Mouse (Mus musculus): ENCODE data around the gene Tgm4. TPM values are rescaled to one million over a fixed set of nuclear protein-coding genes. Genes with fewer than 3 reads are reported as not detected.

Gene Tgm4
- polyA plus RNA-seq, 1 experiment: 0.05 TPM

- no peak for DNase-seq (ENCODE audit: low read depth, low spot score)
Measured at GRCm38 (mm10) chr9:123103425-123103824, 68.9 kb downstream of the Tgm4 start.

GRCm38 (mm10) chr9:123104362-123104761 is 69.8 kb downstream of the Tgm4 start:
- DNase-seq (ENCODE audit: low read depth, low spot score): no peak

GRCm38 (mm10) chr9:123107186-123107585 is 72.7 kb downstream of the Tgm4 start:
- DNase-seq (ENCODE audit: low read depth, low spot score): no peak
- WGBS: 85% methylated on average over 4 of the region's 4 CpGs

- no peak for DNase-seq (ENCODE audit: low read depth, low spot score)
- WGBS: 72% methylated on average over 7 of the region's 7 CpGs
Measured at GRCm38 (mm10) chr9:123109188-123109587, 74.7 kb downstream of the Tgm4 start.

- WGBS: 22% methylated on average over 8 of the region's 8 CpGs
- peak; percentile 55 for DNase-seq (ENCODE audit: low read depth, low spot score)
Measured at GRCm38 (mm10) chr9:123111751-123112221, 77.3 kb downstream of the Tgm4 start.

GRCm38 (mm10) chr9:123112805-123113521 is 78.4 kb downstream of the Tgm4 start, which contains the start of the genes Zdhhc3 and Exosc7:
Zdhhc3 (minus strand) TSS chr9:123113205.
Exosc7 (plus strand) TSS chr9:123113215.
- DNase-seq (ENCODE audit: low read depth, low spot score): peak; percentile 59
- under 1% methylated on average over 76 of the region's 79 CpGs for WGBS

GRCm38 (mm10) chr9:123113931-123114330 is 79.4 kb downstream of the Tgm4 start:
- WGBS: 28% methylated on average over 6 of the region's 6 CpGs

GRCm38 (mm10) chr9:123115566-123115965 is 81.0 kb downstream of the Tgm4 start:
- no peak for DNase-seq (ENCODE audit: low read depth, low spot score)
- 93% methylated on average over 1 of the region's 1 CpGs for WGBS

More at GRCm38 (mm10) chr9:123113931-123114330, 79.4 kb downstream of the Tgm4 start:
- DNase-seq (ENCODE audit: low read depth, low spot score): no peak

Other genes with a start within 250 kb of the Tgm4 start
- gene Tcaim, start 229.2 kb upstream of the Tgm4 start, polyA plus RNA-seq (2012; rRNA removed): 2.0 and 2.2 TPM in 2 replicates
- not detected in 2 replicates for gene Gm35549, start 190.7 kb upstream of the Tgm4 start, polyA plus RNA-seq (2012; rRNA removed)
- gene Zfp445, start 168.7 kb upstream of the Tgm4 start, polyA plus RNA-seq (2012; rRNA removed): 9.4 and 26.9 TPM in 2 replicates
- gene Zkscan7, start 149.0 kb upstream of the Tgm4 start, polyA plus RNA-seq (2012; rRNA removed): 1.7 and 3.0 TPM in 2 replicates
- 0.40 and 0.52 TPM in 2 replicates for gene Zfp105, start 111.7 kb upstream of the Tgm4 start, polyA plus RNA-seq (2012; rRNA removed)
- 2.5 and 3.4 TPM in 2 replicates for gene 1110059G10Rik, start 83.7 kb upstream of the Tgm4 start, polyA plus RNA-seq (2012; rRNA removed)
- 4.5 and 13.9 TPM in 2 replicates for gene Kif15, start 83.7 kb upstream of the Tgm4 start, polyA plus RNA-seq (2012; rRNA removed)
- 7.7 and 8.5 TPM in 2 replicates for gene Tmem42, start 13.4 kb upstream of the Tgm4 start, polyA plus RNA-seq (2012; rRNA removed)
- 89.6 and 152 TPM in 2 replicates for gene Zdhhc3, start 78.5 kb downstream of the Tgm4 start, polyA plus RNA-seq (2012; rRNA removed)
- gene Exosc7, start 78.5 kb downstream of the Tgm4 start, polyA plus RNA-seq (2012; rRNA removed): 28.9 and 33.2 TPM in 2 replicates
- gene Clec3b, start 116.2 kb downstream of the Tgm4 start, polyA plus RNA-seq (2012; rRNA removed): 38.1 and 51.1 TPM in 2 replicates
- gene Cdcp1, start 181.3 kb downstream of the Tgm4 start, polyA plus RNA-seq (2012; rRNA removed): 31.4 and 43.1 TPM in 2 replicates
- 6.2 and 7.6 TPM in 2 replicates for gene Tmem158, start 226.0 kb downstream of the Tgm4 start, polyA plus RNA-seq (2012; rRNA removed)

Data from large intestine, adult 2 months (tissue).